Mouse (Mus musculus) megakaryocyte progenitor cell, adult 5-6 weeks (primary cell): ENCODE measurements around the gene Cyb5rl. TPM values are rescaled to one million over a fixed set of nuclear protein-coding genes. Genes with fewer than 3 reads are reported as not detected.

ENCODE experiments used
- total RNA-seq, 2 experiments: library from RNA; stranded (forward) in 1 of 2; stranded (reverse) in 1 of 2; fragments of 157-497, 149-512 nt in 1 of 2; fragments of 200-1000 nt in 1 of 2; gene quantifications; 2 replicates each; pipeline versions ENCODE4 v1.2.3 to v1.2.4; 2015 to 2017

The Cyb5rl gene
- total RNA-seq, 2 experiments from 2014 or later: 2.7 to 6.2 TPM

Other genes starting within 250 kb of the Cyb5rl start
- 35.5 and 36.5 TPM in 2 replicates for gene Ssbp3, start 156.3 kb upstream of the Cyb5rl start, total RNA-seq (2015)
- gene Ssbp3, start 156.3 kb upstream of the Cyb5rl start, total RNA-seq (2017): 16.0 and 30.8 TPM in 2 replicates
- 70.2 and 77.7 TPM in 2 replicates for gene Mrpl37, start 120 bp upstream of the Cyb5rl start, total RNA-seq (2015)
- gene Mrpl37, start 120 bp upstream of the Cyb5rl start, total RNA-seq (2017): 60.2 and 60.6 TPM in 2 replicates
- not detected in 2 replicates for gene Cdcp2, start 29.9 kb downstream of the Cyb5rl start, total RNA-seq (2015)
- gene Cdcp2, start 29.9 kb downstream of the Cyb5rl start, total RNA-seq (2017): not detected in 2 replicates
- gene Tmem59, start 111.4 kb downstream of the Cyb5rl start, total RNA-seq (2015): 267 and 292 TPM in 2 replicates
- 122 and 151 TPM in 2 replicates for gene Tmem59, start 111.4 kb downstream of the Cyb5rl start, total RNA-seq (2017)
- 17.3 and 25.5 TPM in 2 replicates for gene Tceanc2, start 112.1 kb downstream of the Cyb5rl start, total RNA-seq (2015)
- gene Tceanc2, start 112.1 kb downstream of the Cyb5rl start, total RNA-seq (2017): 20.5 and 25.3 TPM in 2 replicates
- gene Ldlrad1, start 142.2 kb downstream of the Cyb5rl start, total RNA-seq (2015): not detected in 2 replicates
- gene Ldlrad1, start 142.2 kb downstream of the Cyb5rl start, total RNA-seq (2017): not detected in 2 replicates
- gene Lrrc42, start 186.5 kb downstream of the Cyb5rl start, total RNA-seq (2015): 11.0 and 13.8 TPM in 2 replicates
- 6.5 and 7.0 TPM in 2 replicates for gene Lrrc42, start 186.5 kb downstream of the Cyb5rl start, total RNA-seq (2017)
- 12.1 and 13.9 TPM in 2 replicates for gene Hspb11, start 186.6 kb downstream of the Cyb5rl start, total RNA-seq (2015)
- gene Hspb11, start 186.6 kb downstream of the Cyb5rl start, total RNA-seq (2017): 8.1 and 17.6 TPM in 2 replicates
- not detected in 2 replicates for gene Dio1, start 240.2 kb downstream of the Cyb5rl start, total RNA-seq (2015)
- gene Dio1, start 240.2 kb downstream of the Cyb5rl start, total RNA-seq (2017): not detected in 2 replicates
- gene Yipf1, start 247.4 kb downstream of the Cyb5rl start, total RNA-seq (2015): 45.8 and 46.2 TPM in 2 replicates
- gene Yipf1, start 247.4 kb downstream of the Cyb5rl start, total RNA-seq (2017): 26.2 and 39.5 TPM in 2 replicates